Mouse (Mus musculus) G1E (cell line): ENCODE measurements at regions not wholly inside any gene's neighbourhood (a gene's known extent, or its start where the extent isn't known, plus 50 kb on each side); places are given as distances from the start of the nearest gene placed in this dataset.

ENCODE experiments used
- ATAC-seq: 2 replicates; pipeline ENCODE4 v1.8.0; 2016; ENCODE audit warnings: mild to moderate bottlenecking; ENCODE audit not compliant: insufficient number of reproducible peaks, poor library complexity, low FRiP score, severe bottlenecking; ENCODE audit errors: extremely low read depth
- DNase-seq: peaks from one replicate; pipeline ENCODE4 v3.0.0; 2012; ENCODE audit warnings: low spot score
- H3K27me3 ChIP-seq: 2 replicates; pipeline ENCODE4 v1.6.1; 2012; ENCODE audit warnings: mild to moderate bottlenecking, low read length, inconsistent platforms; ENCODE audit not compliant: insufficient read depth
- H3K36me3 ChIP-seq: replicated peaks from 2 replicates; pipeline ENCODE3; 2012; ENCODE audit warnings: mild to moderate bottlenecking, inconsistent platforms
- H3K4me1 ChIP-seq: 2 replicates; pipeline ENCODE4 v1.6.1; 2012; ENCODE audit warnings: low read depth, low read length, inconsistent platforms, mixed read lengths; ENCODE audit not compliant: insufficient read depth
- H3K4me3 ChIP-seq: 2 replicates; pipeline ENCODE4 v1.5.1; 2012; ENCODE audit warnings: low read depth, mild to moderate bottlenecking, inconsistent platforms, low read length, moderate library complexity, mixed read lengths
- H3K9me3 ChIP-seq: replicated peaks from 2 replicates; pipeline ENCODE4 v1.6.1; 2012; ENCODE audit warnings: inconsistent platforms
- CTCF ChIP-seq: IDR thresholded peaks from 2 replicates; pipeline ENCODE4 v1.5.1; 2012; ENCODE audit warnings: low read depth, low read length, inconsistent platforms, mixed read lengths
- GATA1 ChIP-seq: IDR thresholded peaks from 2 replicates; pipeline ENCODE4 v1.6.1; 2012; ENCODE audit warnings: borderline replicate concordance, low read length, inconsistent platforms, mixed read lengths
- GATA2 ChIP-seq: IDR thresholded peaks from 2 replicates; pipeline ENCODE4 v1.6.1; 2012; ENCODE audit warnings: low read depth, low read length, inconsistent platforms, borderline replicate concordance
- POLR2AphosphoS5 ChIP-seq: IDR thresholded peaks from 2 replicates; pipeline ENCODE4 v1.6.1; 2012; ENCODE audit warnings: low read depth, low read length, inconsistent platforms; ENCODE audit not compliant: insufficient replicate concordance
- TAL1 ChIP-seq: conservative IDR thresholded peaks from 2 replicates; pipeline ENCODE4 v1.6.1; 2012; ENCODE audit warnings: low read depth, low read length, inconsistent platforms, mixed read lengths

DNA sequence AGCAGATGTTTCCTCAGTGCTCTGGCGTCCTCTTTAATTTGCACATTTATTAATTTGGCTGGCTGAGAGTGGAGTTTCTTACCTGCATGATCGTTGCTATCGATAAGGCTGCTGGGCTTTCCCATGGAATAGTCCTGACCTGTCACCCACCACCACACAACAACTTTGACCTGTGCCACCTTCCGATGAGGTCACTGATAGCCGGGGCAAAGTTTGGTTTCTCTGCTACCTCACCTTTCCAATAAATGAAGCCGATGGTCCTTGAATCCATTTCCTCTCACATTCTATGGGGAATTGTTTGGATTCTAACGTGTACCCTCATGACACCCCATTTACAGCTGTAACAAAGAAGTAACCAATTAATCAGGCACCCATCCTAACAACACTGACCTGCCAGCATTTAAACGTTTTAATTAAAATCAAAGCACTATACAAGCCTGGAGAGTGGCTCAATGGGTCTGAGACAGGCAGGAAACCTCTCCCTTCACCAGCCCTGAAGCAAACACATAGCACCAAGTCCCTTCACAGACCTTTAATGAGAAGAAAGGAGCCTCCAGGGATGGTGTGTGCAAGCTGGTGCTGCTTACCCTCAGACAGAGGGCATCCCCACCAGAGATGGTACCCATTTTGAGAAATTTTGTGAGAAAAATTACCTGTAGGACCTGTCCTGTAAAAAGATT lies 278.9 kb upstream of the Pou3f3 start:
- Histone ChIP-seq H3K27me3 (no peaks in the 10 kb centered on the region), H3K36me3 (no peaks in the 10 kb centered on the region), H3K9me3 (peaks cover 35% of the 10 kb centered on the region), H3K4me3 (no peak overlapping the region), H3K4me1 (no peaks in the 10 kb centered on the region)
- no peak for TF ChIP-seq CTCF
- TF ChIP-seq GATA2, result no peak
- TF ChIP-seq GATA1, result no peak
- no peak for TF ChIP-seq TAL1
- no peak for TF ChIP-seq POLR2AphosphoS5
- ATAC-seq (no peak), DNase-seq (no peak)

- H3K36me3 ChIP-seq, result no peaks in the 10 kb centered on the region
- no peak for DNase-seq
Measured at GRCm38 (mm10) chr1:42417815-42418214, 277.8 kb upstream of the Pou3f3 start.

DNA sequence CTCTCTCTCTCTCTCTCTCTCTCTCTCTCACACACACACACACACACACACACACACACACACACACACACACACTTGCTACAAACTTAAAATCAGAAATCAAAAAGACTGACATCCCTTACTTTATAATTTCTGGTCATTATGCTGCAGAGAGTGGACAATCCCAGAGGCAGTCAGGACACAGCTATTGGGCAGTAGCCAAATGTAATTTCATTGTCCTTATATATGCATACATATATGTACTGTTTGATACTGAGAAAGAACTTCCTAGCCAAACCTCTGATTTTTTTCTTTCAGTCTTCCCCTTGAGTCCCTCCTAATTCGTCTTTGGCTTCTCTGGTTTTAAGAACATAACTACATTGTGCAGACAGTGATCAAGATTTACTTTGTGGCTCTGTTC lies 277.3 kb upstream of the Pou3f3 start:
- DNase-seq (no peak), ATAC-seq (no peak)
- H3K4me1 ChIP-seq, result no peaks in the 10 kb centered on the region
- H3K4me3 ChIP-seq, result no peak overlapping the region
- H3K9me3 ChIP-seq, result peaks cover 31% of the 10 kb centered on the region
- no peaks in the 10 kb centered on the region for H3K27me3 ChIP-seq
- no peak for TF ChIP-seq TAL1
- no peak for TF ChIP-seq CTCF
- TF ChIP-seq POLR2AphosphoS5, result no peak
- TF ChIP-seq GATA2, result no peak
- no peak for TF ChIP-seq GATA1
- H3K36me3 ChIP-seq, result no peaks in the 10 kb centered on the region

More at GRCm38 (mm10) chr1:42417815-42418214, 277.8 kb upstream of the Pou3f3 start:
- peaks cover 31% of the 10 kb centered on the region for H3K9me3 ChIP-seq
- no peak for TF ChIP-seq GATA1
- TF ChIP-seq CTCF, result no peak
- no peak for TF ChIP-seq GATA2
- TF ChIP-seq POLR2AphosphoS5, result no peak
- TF ChIP-seq TAL1, result no peak
- no peak for ATAC-seq
- no peaks in the 10 kb centered on the region for H3K27me3 ChIP-seq
- no peaks in the 10 kb centered on the region for H3K4me1 ChIP-seq
- no peak overlapping the region for H3K4me3 ChIP-seq

GRCm38 (mm10) chr1:42436366-42436998 lies 259.1 kb upstream of the Pou3f3 start:
- peaks cover 28% of the 10 kb centered on the region for H3K9me3 ChIP-seq
- H3K36me3 ChIP-seq, result no peaks in the 10 kb centered on the region
- no peak overlapping the region for H3K4me3 ChIP-seq
- TF ChIP-seq GATA1 (no peak), TAL1 (no peak), CTCF (no peak), GATA2 (no peak), POLR2AphosphoS5 (no peak)
- no peaks in the 10 kb centered on the region for H3K27me3 ChIP-seq
- H3K4me1 ChIP-seq, result no peaks in the 10 kb centered on the region
- no peak for ATAC-seq
- DNase-seq, result no peak

GRCm38 (mm10) chr1:42468365-42468764 lies 227.2 kb upstream of the Pou3f3 start:
- no peak for ATAC-seq
- Histone ChIP-seq H3K27me3 (no peaks in the 10 kb centered on the region), H3K9me3 (peaks cover 23% of the 10 kb centered on the region), H3K36me3 (no peaks in the 10 kb centered on the region), H3K4me1 (no peaks in the 10 kb centered on the region), H3K4me3 (no peak overlapping the region)
- DNase-seq, result no peak
- no peak for TF ChIP-seq POLR2AphosphoS5
- no peak for TF ChIP-seq TAL1
- no peak for TF ChIP-seq GATA2
- TF ChIP-seq CTCF, result no peak
- no peak for TF ChIP-seq GATA1

GRCm38 (mm10) chr1:42471846-42472494 lies 223.6 kb upstream of the Pou3f3 start:
- H3K4me3 ChIP-seq, result no peak overlapping the region
- DNase-seq, result no peak
- H3K36me3 ChIP-seq, result no peaks in the 10 kb centered on the region
- no peak for TF ChIP-seq POLR2AphosphoS5
- TF ChIP-seq TAL1, result no peak
- TF ChIP-seq GATA2, result no peak
- no peak for TF ChIP-seq CTCF
- no peak for TF ChIP-seq GATA1
- H3K4me1 ChIP-seq, result no peaks in the 10 kb centered on the region
- no peak for ATAC-seq
- H3K27me3 ChIP-seq, result no peaks in the 10 kb centered on the region
- peaks cover 33% of the 10 kb centered on the region for H3K9me3 ChIP-seq
